Mouse (Mus musculus) large intestine, adult 2 months (tissue): ENCODE measurements around the gene Fgd2. TPM values are rescaled to one million over a fixed set of nuclear protein-coding genes. Genes with fewer than 3 reads are reported as not detected.

Source experiments
- DNase-seq: peaks from one replicate; pipeline ENCODE4 v3.0.0-alpha.2; 2012; ENCODE audit warnings: low read depth, low spot score
- WGBS: fragments of 180-500 bp; shearing (Covaris S2); methylation state at CpG from one replicate; pipeline ENCODE4 v1.1.7; 2018; 5-methylcytosine and 5-hydroxymethylcytosine counted together
- polyA plus RNA-seq: library from polyadenylated mRNA; depleted of rRNA; stranded (reverse); fragments of >200 nt; gene quantifications from 2 replicates; pipeline ENCODE4 v1.2.3, GENCODE M21; 2012; rRNA removed

Gene Fgd2
- polyA plus RNA-seq, 1 experiment = 16.6 TPM

DNA sequence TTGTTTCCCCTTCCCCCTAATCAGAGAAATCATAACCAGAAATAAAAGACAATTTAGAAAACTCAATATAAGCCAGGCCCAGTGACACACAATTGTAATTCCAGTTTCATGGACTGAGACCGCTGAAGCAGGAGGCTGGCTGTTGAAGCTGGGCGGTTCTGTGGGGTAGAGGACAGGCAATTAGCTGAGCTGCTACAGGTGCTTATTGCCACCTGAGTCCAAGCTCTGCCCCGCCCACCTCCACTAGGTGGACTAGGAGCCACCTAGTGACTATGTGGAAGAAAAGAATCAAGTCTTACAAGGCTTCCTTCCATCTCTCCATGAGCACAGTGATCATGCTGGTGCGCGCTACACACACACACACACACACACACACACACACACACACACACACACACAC, 56.0 kb downstream of the Fgd2 start:
- no peak for DNase-seq
- 33% methylated on average over 5 of the region's 5 CpGs for WGBS

DNA sequence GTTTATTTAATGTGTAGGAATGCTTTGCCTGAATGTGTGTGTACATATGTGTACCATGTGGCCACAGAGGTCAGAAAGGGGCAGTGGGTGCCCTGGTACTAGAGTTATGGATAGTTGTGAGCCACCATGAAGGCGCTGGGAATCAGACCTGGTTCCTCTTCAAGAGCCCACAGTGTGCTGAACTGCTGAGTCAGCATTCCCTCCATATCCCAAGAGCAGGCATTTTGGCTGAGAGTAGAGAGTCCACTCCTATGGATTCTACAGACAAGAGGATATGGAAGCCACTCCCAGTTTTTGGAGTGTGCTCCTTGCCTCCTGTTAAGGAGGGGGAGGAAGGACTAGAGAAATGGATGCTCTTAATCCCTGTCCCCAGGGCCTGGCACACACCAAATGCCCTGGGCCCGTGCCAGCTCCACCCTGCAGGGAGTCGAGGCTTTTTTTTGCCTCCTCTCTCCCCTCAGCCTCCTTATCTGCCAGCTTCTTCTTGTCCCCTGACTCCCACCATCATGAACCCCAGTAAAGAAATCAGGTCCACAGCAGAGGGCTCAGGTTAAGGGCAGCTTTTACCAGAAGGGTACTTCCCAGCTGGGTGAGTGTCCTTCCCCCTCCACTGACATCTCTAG, 58.2 kb downstream of the Fgd2 start:
- DNase-seq = no peak
- WGBS = 58% methylated on average over 3 of the region's 3 CpGs

DNA sequence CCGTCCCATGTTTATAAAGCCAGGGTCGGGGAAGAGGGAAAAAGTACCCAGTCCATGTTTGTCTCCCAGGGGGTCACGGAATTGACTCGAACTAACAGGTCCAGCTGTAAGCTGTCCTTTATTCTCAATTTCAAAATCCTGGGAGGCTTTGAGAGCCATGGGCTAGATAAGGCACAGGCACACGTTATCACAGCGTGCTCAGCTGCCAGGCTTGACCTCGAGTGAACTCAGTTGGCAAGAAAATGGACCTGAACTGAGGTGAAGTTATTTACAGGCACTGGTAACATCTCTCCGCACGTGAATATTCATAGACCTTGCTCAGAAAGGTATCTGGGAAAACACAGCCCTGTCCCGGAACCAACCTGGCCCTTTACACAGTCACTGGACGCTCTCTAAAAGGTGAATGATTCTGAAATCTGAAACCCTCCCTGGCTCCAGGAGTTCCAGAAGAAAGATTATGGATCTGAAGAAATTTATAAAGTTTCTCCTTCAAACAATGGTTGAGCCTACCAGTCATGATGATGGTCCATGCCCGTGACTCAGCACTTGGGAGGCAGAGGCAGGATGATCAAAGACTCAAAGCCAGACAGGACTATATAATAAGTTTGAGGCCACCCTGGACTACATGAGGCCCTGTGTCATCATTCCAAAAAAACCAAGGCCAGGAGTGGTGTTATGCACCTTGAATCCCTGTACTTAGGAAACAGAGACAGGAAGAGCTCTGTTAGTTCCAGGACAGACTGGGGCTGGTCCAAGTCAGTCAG, 59.4 kb downstream of the Fgd2 start:
- WGBS = 73% methylated on average over 12 of the region's 12 CpGs
- no peak for DNase-seq

DNA sequence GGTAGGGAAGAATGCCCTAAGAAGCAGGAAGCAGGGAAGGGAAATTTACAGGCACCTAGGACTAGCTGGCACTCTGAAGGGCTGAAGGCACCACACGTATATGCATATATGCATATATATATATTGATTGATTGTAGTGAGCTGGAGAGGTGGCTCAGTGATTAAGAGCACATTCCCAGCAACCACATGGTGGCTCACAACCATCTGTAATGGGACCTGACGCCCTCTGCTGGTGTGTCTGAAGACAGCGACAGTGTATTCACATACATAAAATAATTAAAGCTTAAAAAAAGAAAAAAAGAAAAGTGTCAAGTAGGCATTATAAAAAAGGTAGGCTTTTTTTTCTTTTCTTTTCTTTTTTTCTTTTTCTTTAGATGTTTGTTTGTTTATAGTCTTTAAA, 60.6 kb downstream of the Fgd2 start:
- 86% methylated on average over 3 of the region's 3 CpGs for WGBS

DNA sequence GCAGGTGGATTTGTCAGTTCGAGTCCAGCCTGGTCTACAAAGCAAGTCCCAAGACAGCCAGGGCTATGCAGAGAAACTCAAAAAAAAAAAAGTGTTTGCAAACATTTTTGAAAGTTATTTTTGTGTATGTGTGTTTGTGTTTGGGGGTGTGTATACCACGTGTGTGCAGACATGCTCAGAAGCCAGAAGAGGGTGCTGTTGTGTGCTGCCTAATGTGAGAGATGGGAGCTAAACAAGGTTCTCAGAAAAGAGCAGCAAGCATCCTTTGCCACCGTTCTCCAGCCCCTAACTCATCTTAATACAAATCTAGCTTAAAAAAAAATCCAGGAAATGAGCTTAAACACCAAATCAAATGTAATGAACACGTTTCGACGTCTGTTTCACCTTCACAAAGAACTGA, 61.6 kb downstream of the Fgd2 start:
- 94% methylated on average over 6 of the region's 6 CpGs for WGBS

More for the DNA sequence above, 60.6 kb downstream of the Fgd2 start:
- no peak for DNase-seq

DNA sequence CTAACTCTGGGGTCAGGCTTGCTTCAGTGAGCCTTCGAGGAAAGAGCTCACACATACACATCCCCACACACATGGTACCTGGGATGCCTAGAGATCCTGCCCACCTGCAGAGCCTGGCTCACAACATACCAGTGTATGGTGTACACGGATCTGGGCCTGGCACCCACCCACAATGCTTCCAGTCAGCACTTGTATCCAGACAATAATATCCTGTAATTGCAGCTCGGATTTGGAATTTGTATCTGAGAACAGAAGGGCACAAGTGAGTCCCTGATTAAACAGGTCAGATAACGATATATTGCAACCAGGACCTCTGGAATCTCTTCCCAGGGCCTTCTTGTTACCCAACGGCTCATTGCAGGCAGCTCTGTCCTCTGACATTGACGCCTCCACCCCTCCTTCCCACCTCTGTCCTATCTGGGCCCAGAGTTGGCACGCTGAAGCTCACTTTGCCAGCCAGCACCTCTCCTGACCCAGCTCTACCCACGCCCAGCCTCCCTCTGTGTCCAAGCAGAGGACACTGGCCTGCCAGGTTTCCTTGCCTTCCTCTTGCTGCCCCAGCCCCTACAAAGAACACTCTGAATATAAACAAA, 62.3 kb downstream of the Fgd2 start:
- whole genome bisulfite sequencing = 46% methylated on average over 8 of the region's 8 CpGs

More for the DNA sequence above, 61.6 kb downstream of the Fgd2 start:
- DNase-seq = no peak

DNA sequence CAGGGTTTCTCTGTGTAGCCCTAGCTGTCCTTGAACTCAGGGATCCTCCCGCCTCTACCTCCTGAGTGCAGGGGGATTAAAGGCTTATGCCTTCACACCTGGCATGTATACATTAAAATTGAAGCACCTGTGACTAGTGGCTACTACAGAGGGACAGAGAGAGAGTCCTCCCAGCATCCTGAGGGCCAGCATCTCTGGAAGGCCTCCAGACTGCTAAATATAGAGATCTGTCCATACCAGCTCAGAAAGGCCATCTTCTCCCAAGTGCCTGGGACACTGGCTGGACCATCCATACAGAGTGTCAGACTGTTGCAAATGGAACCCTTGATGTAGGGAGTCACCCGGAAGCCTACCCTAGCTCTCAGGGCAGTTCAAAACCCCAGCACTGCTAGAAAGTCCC, 63.3 kb downstream of the Fgd2 start:
- WGBS = 97% methylated on average over 2 of the region's 2 CpGs
- no peak for DNase-seq

More for the DNA sequence above, 62.3 kb downstream of the Fgd2 start:
- DNase-seq = no peak

DNA sequence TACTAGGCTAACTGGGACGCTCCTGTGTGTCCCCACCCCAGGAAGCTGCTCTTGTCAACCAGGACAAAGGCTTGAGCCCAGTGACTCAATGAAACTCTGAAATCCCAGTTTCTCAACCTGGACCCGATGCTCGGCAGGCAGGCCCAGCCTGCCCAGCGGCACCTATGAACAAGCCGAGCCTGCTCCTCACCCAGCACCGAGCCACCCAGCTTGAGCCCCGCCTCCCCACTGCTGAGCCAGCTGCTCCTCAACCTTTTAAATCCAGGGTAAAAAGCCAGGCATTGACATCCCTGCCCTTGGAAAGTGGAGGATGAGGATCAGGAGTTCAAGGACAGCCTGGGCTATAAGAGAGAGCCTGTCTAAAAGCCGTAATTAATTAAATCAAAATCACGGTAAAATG, 64.6 kb downstream of the Fgd2 start:
- DNase-seq = no peak
- WGBS = 65% methylated on average over 9 of the region's 9 CpGs

DNA sequence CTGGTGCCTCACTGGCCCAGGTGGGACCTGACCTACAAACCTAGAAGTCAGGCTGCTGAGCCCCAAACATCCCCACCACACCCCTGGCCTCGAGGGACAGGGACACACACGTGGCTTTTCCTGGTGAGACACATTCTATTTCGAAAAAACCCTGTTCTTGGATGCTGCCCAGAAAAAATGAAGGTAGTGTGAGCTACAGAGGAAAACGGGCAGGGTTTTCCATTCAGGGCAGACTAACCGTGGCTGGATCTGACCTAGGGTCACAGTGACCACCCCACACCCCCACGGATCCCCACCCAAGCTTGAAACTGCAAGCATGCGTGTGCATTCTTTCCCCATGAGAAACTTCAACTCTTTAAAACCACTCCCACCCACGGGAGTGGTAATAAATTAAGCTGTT, 67.5 kb downstream of the Fgd2 start:
- WGBS = 16% methylated on average over 8 of the region's 8 CpGs
- no peak for DNase-seq

DNA sequence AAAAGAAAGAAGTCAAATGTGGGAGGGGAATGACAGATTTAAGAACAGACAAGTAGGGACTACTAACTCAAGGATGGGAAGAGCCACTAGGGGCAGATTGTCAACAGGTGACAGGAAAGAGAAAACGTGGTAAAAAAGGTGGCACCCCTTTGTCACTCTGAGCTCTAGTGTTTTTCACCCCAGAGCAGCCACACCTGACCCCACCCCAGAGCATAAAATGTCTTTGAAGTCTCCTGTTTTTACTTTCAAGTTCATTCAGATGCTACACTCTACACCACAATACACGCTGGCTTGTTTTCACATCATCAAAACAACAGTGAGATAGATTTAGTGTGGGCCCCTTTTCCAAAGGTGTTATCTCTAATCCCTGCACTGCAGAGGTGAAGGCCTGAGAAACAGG, 68.1 kb downstream of the Fgd2 start:
- DNase-seq = no peak
- WGBS = 21% methylated on average over 2 of the region's 2 CpGs

Other genes with a start within 250 kb of the Fgd2 start
- gene Rab44, start 246.8 kb upstream of the Fgd2 start, polyA plus RNA-seq = 0.45 and 1.2 TPM in 2 replicates
- 1.1 and 1.7 TPM in 2 replicates for gene Cpne5, start 122.7 kb upstream of the Fgd2 start, polyA plus RNA-seq
- gene Ppil1, start 96.7 kb upstream of the Fgd2 start, polyA plus RNA-seq = 37.7 and 40.0 TPM in 2 replicates
- 75.5 and 82.4 TPM in 2 replicates for gene BC004004, start 92.1 kb upstream of the Fgd2 start, polyA plus RNA-seq
- 1.4 and 1.5 TPM in 2 replicates for gene Pi16, start 43.2 kb upstream of the Fgd2 start, polyA plus RNA-seq
- gene Mtch1, start 13.0 kb upstream of the Fgd2 start, polyA plus RNA-seq = 254 and 263 TPM in 2 replicates
- gene Pim1, start 129.8 kb downstream of the Fgd2 start, polyA plus RNA-seq = 47.7 and 66.8 TPM in 2 replicates
- not detected in 2 replicates for gene Gm17657, start 188.7 kb downstream of the Fgd2 start, polyA plus RNA-seq
- 17.2 and 21.8 TPM in 2 replicates for gene Tbc1d22b, start 188.9 kb downstream of the Fgd2 start, polyA plus RNA-seq
- gene Tmem217, start 191.5 kb downstream of the Fgd2 start, polyA plus RNA-seq = not detected in 2 replicates